Mouse (Mus musculus) MEL (cell line): ENCODE measurements around the gene Immp1l. TPM values are rescaled to one million over a fixed set of nuclear protein-coding genes. Genes with fewer than 3 reads are reported as not detected.

Experiments used
- DNase-seq: peaks from one replicate; pipeline ENCODE4 v3.0.0; 2011; ENCODE audit warnings: low read depth, low spot score
- H3K27ac ChIP-seq: 2 replicates; pipeline ENCODE4 v1.5.1; 2012; ENCODE audit warnings: low read depth, mild to moderate bottlenecking, control low read depth, low read length, moderate library complexity; ENCODE audit not compliant: control insufficient read depth
- H3K27me3 ChIP-seq, 2 experiments: fragments of 150-350 bp in 1 of 2; sonication (generic) in 1 of 2; 2 replicates each; pipeline ENCODE4 v1.6.1; 2012; ENCODE audit warnings: low read length in 2 of 2, mild to moderate bottlenecking in 2 of 2, improper control_type of control experiment in 1 of 2, moderate library complexity in 1 of 2; ENCODE audit not compliant: insufficient read depth in 2 of 2, control insufficient read depth in 1 of 2
- H3K36me3 ChIP-seq, 2 experiments: 2 replicates each; pipeline ENCODE4 v1.6.1; 2012 to 2014; ENCODE audit warnings: low read length in 2 of 2, improper control_type of control experiment in 1 of 2, inconsistent platforms in 1 of 2, mild to moderate bottlenecking in 1 of 2; ENCODE audit not compliant: insufficient read depth in 2 of 2, control insufficient read depth in 1 of 2
- H3K4me1 ChIP-seq, 2 experiments: fragments of 150-350 bp in 1 of 2; sonication (generic) in 1 of 2; 2 replicates each; pipeline ENCODE4 v1.6.1; 2012; ENCODE audit warnings: low read length in 2 of 2, improper control_type of control experiment in 1 of 2, mild to moderate bottlenecking in 1 of 2; ENCODE audit not compliant: insufficient read depth in 2 of 2, control insufficient read depth in 1 of 2
- H3K4me3 ChIP-seq, 2 experiments: fragments of 150-350 bp in 1 of 2; sonication (generic) in 1 of 2; 2 replicates each; pipeline ENCODE4 v1.5.1; 2012; ENCODE audit warnings: low read depth in 2 of 2, low read length in 2 of 2, mild to moderate bottlenecking in 2 of 2, moderate library complexity in 2 of 2, control low read depth in 1 of 2, improper control_type of control experiment in 1 of 2; ENCODE audit not compliant: control insufficient read depth in 1 of 2, insufficient read depth in 1 of 2
- H3K79me2 ChIP-seq: 2 replicates; pipeline ENCODE4 v1.6.1; 2012; ENCODE audit warnings: mild to moderate bottlenecking, low read length, moderate library complexity; ENCODE audit not compliant: control insufficient read depth, poor library complexity, insufficient read depth
- H3K9ac ChIP-seq: 2 replicates; pipeline ENCODE4 v1.6.1; 2012; ENCODE audit warnings: low read depth, mild to moderate bottlenecking, control low read depth, low read length, moderate library complexity; ENCODE audit not compliant: control insufficient read depth, poor library complexity, severe bottlenecking
- H3K9me3 ChIP-seq: fragments of 150-350 bp; sonication (generic); replicated peaks from 2 replicates; pipeline ENCODE4 v1.6.1; 2012; ENCODE audit warnings: mild to moderate bottlenecking, low read length, improper control_type of control experiment, moderate library complexity; ENCODE audit not compliant: insufficient read depth
- BHLHE40 ChIP-seq: IDR thresholded peaks from 2 replicates; pipeline ENCODE4 v1.6.1; 2012; ENCODE audit warnings: low read depth, mild to moderate bottlenecking, inconsistent platforms, low read length, improper control_type of control experiment, borderline replicate concordance
- CHD1 ChIP-seq: IDR thresholded peaks from 2 replicates; pipeline ENCODE4 v1.6.1; 2012; ENCODE audit warnings: low read depth, mild to moderate bottlenecking, inconsistent platforms, low read length, improper control_type of control experiment
- CHD2 ChIP-seq: IDR thresholded peaks from 2 replicates; pipeline ENCODE4 v1.6.1; 2011; ENCODE audit warnings: low read length, improper control_type of control experiment
- E2F4 ChIP-seq: IDR thresholded peaks from 2 replicates; pipeline ENCODE4 v1.6.1; 2011; ENCODE audit warnings: low read depth, low read length, improper control_type of control experiment, borderline replicate concordance
- EP300 ChIP-seq, 2 experiments: IDR thresholded peaks; 2 replicates each; pipeline ENCODE4 v1.6.1; 2011; ENCODE audit warnings: improper control_type of control experiment in 2 of 2, low read length in 2 of 2, low read depth in 1 of 2, mild to moderate bottlenecking in 1 of 2
- ETS1 ChIP-seq: IDR thresholded peaks from 2 replicates; pipeline ENCODE4 v1.6.1; 2012; ENCODE audit warnings: low read depth, mild to moderate bottlenecking, inconsistent platforms, low read length, improper control_type of control experiment, moderate library complexity
- GABPA ChIP-seq: IDR thresholded peaks from 2 replicates; pipeline ENCODE4 v1.6.1; 2012; ENCODE audit warnings: low read depth, mild to moderate bottlenecking, inconsistent platforms, low read length, improper control_type of control experiment, moderate library complexity
- GATA1 ChIP-seq: IDR thresholded peaks from 2 replicates; pipeline ENCODE4 v1.6.1; 2011; ENCODE audit warnings: low read depth, low read length, improper control_type of control experiment
- MAFK ChIP-seq: IDR thresholded peaks from 2 replicates; pipeline ENCODE4 v1.6.1; 2011; ENCODE audit warnings: low read depth, mild to moderate bottlenecking, low read length, improper control_type of control experiment, borderline replicate concordance
- MEF2A ChIP-seq: IDR thresholded peaks from 2 replicates; pipeline ENCODE4 v1.6.1; 2014; ENCODE audit warnings: low read depth, mild to moderate bottlenecking, inconsistent platforms, low read length, improper control_type of control experiment; ENCODE audit not compliant: poor library complexity, insufficient replicate concordance, severe bottlenecking; ENCODE audit errors: extremely low read depth
- POLR2A ChIP-seq, 2 experiments: IDR thresholded peaks; 2 replicates each; pipeline ENCODE4 v1.6.1; 2011 to 2012; ENCODE audit warnings: low read length in 2 of 2, mild to moderate bottlenecking in 2 of 2, control low read depth in 1 of 2, improper control_type of control experiment in 1 of 2, low read depth in 1 of 2, moderate library complexity in 1 of 2; ENCODE audit not compliant: control insufficient read depth in 1 of 2, insufficient read depth in 1 of 2, poor library complexity in 1 of 2
- POLR2AphosphoS2 ChIP-seq: IDR thresholded peaks from 2 replicates; pipeline ENCODE4 v1.6.1; 2011; ENCODE audit warnings: low read length, improper control_type of control experiment
- POLR2AphosphoS5 ChIP-seq: IDR thresholded peaks from 2 replicates; pipeline ENCODE4 v1.6.1; 2012; ENCODE audit warnings: low read depth, borderline replicate concordance, mild to moderate bottlenecking, inconsistent platforms, low read length, moderate library complexity, mixed read lengths
- RAD21 ChIP-seq: IDR thresholded peaks from 2 replicates; pipeline ENCODE4 v1.6.1; 2011; ENCODE audit warnings: mild to moderate bottlenecking, low read depth, low read length, improper control_type of control experiment
- RCOR1 ChIP-seq: IDR thresholded peaks from 2 replicates; pipeline ENCODE4 v1.6.1; 2012; ENCODE audit warnings: low read depth, mild to moderate bottlenecking, inconsistent platforms, low read length, improper control_type of control experiment
- SIN3A ChIP-seq: IDR thresholded peaks from 2 replicates; pipeline ENCODE4 v1.6.1; 2012; ENCODE audit warnings: low read length, improper control_type of control experiment, inconsistent platforms
- SMC3 ChIP-seq: IDR thresholded peaks from 2 replicates; pipeline ENCODE4 v1.6.1; 2011; ENCODE audit warnings: low read depth, low read length, improper control_type of control experiment
- TCF12 ChIP-seq: IDR thresholded peaks from 2 replicates; pipeline ENCODE4 v1.6.1; 2014; ENCODE audit warnings: low read depth, mild to moderate bottlenecking, inconsistent platforms, low read length, improper control_type of control experiment, moderate library complexity
- UBTF ChIP-seq: IDR thresholded peaks from 2 replicates; pipeline ENCODE4 v1.6.1; 2012; ENCODE audit warnings: low read depth, mild to moderate bottlenecking, inconsistent platforms, low read length, improper control_type of control experiment, moderate library complexity, borderline replicate concordance; ENCODE audit not compliant: insufficient read depth
- USF1 ChIP-seq: IDR thresholded peaks from 2 replicates; pipeline ENCODE4 v1.6.1; 2014; ENCODE audit warnings: low read depth, mild to moderate bottlenecking, inconsistent platforms, low read length, improper control_type of control experiment, moderate library complexity
- USF2 ChIP-seq, 2 experiments: IDR thresholded peaks; 2 replicates each; pipeline ENCODE4 v1.6.1; 2011 to 2012; ENCODE audit warnings: improper control_type of control experiment in 2 of 2, low read length in 2 of 2, borderline replicate concordance in 1 of 2, inconsistent platforms in 1 of 2, low read depth in 1 of 2, mild to moderate bottlenecking in 1 of 2; ENCODE audit not compliant: insufficient read depth in 1 of 2
- ZC3H11A ChIP-seq: IDR thresholded peaks from 2 replicates; pipeline ENCODE4 v1.6.1; 2012; ENCODE audit warnings: low read depth, mild to moderate bottlenecking, inconsistent platforms, low read length, improper control_type of control experiment
- ZKSCAN1 ChIP-seq: IDR thresholded peaks from 2 replicates; pipeline ENCODE4 v1.6.1; 2012; ENCODE audit warnings: low read depth, mild to moderate bottlenecking, inconsistent platforms, low read length, improper control_type of control experiment, moderate library complexity
- ZMIZ1 ChIP-seq: IDR thresholded peaks from 2 replicates; pipeline ENCODE4 v1.6.1; 2012; ENCODE audit warnings: low read depth, mild to moderate bottlenecking, inconsistent platforms, low read length, improper control_type of control experiment, moderate library complexity
- polyA plus RNA-seq, 2 experiments: library from polyadenylated mRNA; stranded (reverse) in 1 of 2; unstranded in 1 of 2; fragments of >175 nt in 1 of 2; fragments of >200 nt in 1 of 2; gene quantifications; 2 replicates each; pipeline versions ENCODE4 v1.2.1 to v1.2.4; 2012; ENCODE audit warnings: low replicate concordance in 2 of 2, low read depth in 1 of 2; ENCODE audit not compliant: insufficient read length in 2 of 2, insufficient read depth in 1 of 2, missing spikeins in 1 of 2
- total RNA-seq: library from RNA; depleted of rRNA; stranded (reverse); fragments of 300-350 nt; gene quantifications from 2 replicates; pipeline ENCODE4 v1.2.3, GENCODE M21; 2012

Gene Immp1l
- total and polyA plus RNA-seq, 3 experiments: 44.7 to 156 (median 55.4) TPM

- H3K27me3 ChIP-seq: no peaks in the 10 kb centered on the region
- peaks cover 4 to 11% of the 10 kb centered on the region in 2 experiments; a peak in 3 of 4 replicates for H3K4me1 ChIP-seq
- H3K36me3 ChIP-seq: peaks cover 3 to 4% of the 10 kb centered on the region in 2 experiments; a peak in 3 of 4 replicates
- no peak overlapping the region for H3K4me3 ChIP-seq
- DNase-seq: no peak
- TF ChIP-seq UBTF (no peak), POLR2AphosphoS5 (no peak), BHLHE40 (no peak), ZKSCAN1 (no peak), E2F4 (no peak), POLR2AphosphoS2 (no peak), GABPA (no peak), RCOR1 (no peak), EP300 (IDR thresholded peaks at IDR 0.05; ENCODE audit: low read depth in 1 of 2, low read length in 2 of 2) (no peak), ZC3H11A (no peak)
- H3K27ac ChIP-seq: no peak overlapping the region
- H3K9ac ChIP-seq: no peak overlapping the region
- H3K79me2 ChIP-seq: peaks cover 6% of the 10 kb centered on the region; the same call in 1 of the 2 replicates
- H3K9me3 ChIP-seq: no peaks in the 10 kb centered on the region
Observed at GRCm38 (mm10) chr2:105913655-105914366, 9.4 kb downstream of the Immp1l start.

- H3K9me3 ChIP-seq: no peaks in the 10 kb centered on the region
- H3K4me3 ChIP-seq: no peak overlapping the region
- H3K9ac ChIP-seq: no peak overlapping the region
- H3K27me3 ChIP-seq: no peaks in the 10 kb centered on the region
- peak; percentile 61 for DNase-seq
- peaks cover 3 to 6% of the 10 kb centered on the region in 2 experiments; a peak in 3 of 4 replicates for H3K36me3 ChIP-seq
- H3K27ac ChIP-seq: peak overlapping the region; percentile 39; the same call in 1 of the 2 replicates
- H3K79me2 ChIP-seq: peaks cover 1% of the 10 kb centered on the region; the same call in 1 of the 2 replicates
- H3K4me1 ChIP-seq: peaks cover 6 to 14% of the 10 kb centered on the region in 2 experiments
- TF ChIP-seq CHD1 (no peak), EP300 (IDR thresholded peaks at IDR 0.05; ENCODE audit: low read depth in 1 of 2, low read length in 2 of 2) (0 out of 4 replicates have a peak, but pooled peaks of 1 of the 2 experiments have one; percentile 11), SIN3A (no peak), SMC3 (no peak), RAD21 (no peak), ZMIZ1 (no peak), USF1 (peak; percentile 64; the same call in 1 of the 2 replicates), GATA1 (no peak), USF2 (IDR thresholded peaks at IDR 0.05; ENCODE audit: borderline replicate concordance in 1 of 2, insufficient read depth in 1 of 2, low read depth in 1 of 2, low read length in 2 of 2) (no peak), ETS1 (peak; percentile 48; the same call in 1 of the 2 replicates), TCF12 (no peak), MEF2A (no peak), CHD2 (no peak), MAFK (0 out of 2 replicates have a peak, but pooled peaks have one; percentile 37), POLR2A (IDR thresholded peaks at IDR 0.05; ENCODE audit: control insufficient read depth in 1 of 2, insufficient read depth in 1 of 2, low read depth in 1 of 2, low read length in 2 of 2, poor library complexity in 1 of 2) (no peak), GABPA (peak; percentile 66; the same call in 1 of the 2 replicates)
Observed at GRCm38 (mm10) chr2:105916671-105917070, 12.2 kb downstream of the Immp1l start.
